Mouse (Mus musculus) thymus, postnatal 4 days (tissue): ENCODE measurements around the gene Tmem88.

ENCODE experiments used
- DNase-seq: peaks from one replicate; pipeline ENCODE4 v3.0.0; 2021

Tmem88 gene

DNA sequence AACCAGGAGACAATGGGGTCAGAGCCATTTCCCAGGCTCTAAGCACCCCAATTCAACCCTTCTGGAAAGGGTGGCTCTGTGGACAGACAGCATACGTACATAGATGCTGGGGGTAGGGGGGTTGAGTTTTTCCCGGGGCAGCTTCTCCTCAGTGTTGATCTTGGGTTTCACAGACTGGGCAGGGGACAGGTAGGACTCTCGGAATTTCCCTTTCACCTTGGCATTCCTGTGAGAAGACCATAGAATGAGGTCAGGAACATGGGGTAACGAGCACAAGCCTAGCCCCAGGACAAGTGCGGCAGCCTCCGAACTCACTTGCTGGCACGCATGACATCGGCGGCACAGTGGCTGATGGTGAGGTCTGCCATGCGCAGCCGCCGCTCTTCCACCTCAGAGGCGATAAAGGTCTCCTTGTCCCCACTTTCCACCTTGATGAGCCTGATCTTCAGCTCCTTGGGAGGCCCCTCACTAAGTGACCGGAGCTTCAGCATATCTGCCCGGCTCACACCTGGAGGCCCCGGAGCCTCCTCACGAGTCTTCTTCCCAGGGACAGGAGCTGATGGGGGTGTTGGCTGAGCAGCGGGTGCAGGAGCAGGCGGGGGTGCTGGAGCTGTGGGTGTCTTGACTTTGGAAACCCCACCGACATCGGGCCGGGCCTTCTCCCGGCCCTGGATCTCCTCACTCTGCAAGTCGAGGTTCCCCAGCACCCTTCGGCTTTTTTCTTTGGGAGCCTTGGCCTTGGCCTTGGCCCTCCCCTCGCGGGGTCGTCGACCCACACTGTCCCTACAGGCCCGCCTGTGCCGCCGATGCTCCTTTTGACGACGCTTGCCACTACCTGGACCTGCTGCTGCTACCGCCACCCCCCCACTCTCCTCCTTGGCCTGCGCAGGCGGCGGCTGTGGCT, 5.9 kb upstream of the Tmem88 start:
- peak; percentile 30 for DNase-seq

DNA sequence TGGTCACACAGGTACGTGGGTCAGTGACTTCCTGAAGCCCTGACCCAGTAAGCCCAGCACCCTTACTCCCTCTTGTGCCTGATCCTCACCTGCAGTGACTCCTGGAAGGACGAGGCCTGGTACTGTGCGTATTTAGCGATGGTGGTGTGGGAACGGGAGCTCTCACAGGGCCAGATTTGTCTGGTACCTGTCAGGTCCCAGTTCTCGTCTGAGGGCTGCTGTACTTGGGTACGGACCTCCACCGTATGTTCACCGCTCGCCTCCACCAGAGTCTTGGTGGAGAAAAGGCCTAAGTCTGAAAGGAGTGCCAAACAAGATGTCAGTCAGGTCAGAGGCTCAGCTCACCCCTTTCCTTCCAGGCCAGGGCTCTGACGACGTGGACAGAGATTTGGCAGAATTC, 4.0 kb upstream of the Tmem88 start:
- no peak for DNase-seq

DNA sequence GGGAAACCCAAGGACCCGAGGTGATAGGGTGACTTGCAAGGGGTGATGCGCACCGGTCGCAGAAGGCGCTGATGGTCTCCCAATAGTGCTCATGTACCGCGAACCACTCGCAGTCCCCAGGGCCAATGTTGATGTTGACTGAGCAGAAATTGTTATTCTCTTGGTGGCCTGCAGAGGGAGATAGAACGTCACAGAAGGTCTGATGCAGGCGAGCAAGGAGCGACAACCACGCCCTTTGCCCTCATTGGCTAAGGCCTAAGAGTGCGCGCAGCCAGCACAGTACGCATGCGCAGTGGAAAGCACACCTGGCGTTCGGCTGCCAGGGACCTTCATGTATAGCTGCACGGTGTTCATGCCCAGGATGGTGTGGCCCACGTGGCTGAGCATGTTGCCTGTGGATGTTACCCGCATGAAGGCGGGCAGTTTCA, 3.2 kb upstream of the Tmem88 start:
- DNase-seq, result peak; percentile 89

DNA sequence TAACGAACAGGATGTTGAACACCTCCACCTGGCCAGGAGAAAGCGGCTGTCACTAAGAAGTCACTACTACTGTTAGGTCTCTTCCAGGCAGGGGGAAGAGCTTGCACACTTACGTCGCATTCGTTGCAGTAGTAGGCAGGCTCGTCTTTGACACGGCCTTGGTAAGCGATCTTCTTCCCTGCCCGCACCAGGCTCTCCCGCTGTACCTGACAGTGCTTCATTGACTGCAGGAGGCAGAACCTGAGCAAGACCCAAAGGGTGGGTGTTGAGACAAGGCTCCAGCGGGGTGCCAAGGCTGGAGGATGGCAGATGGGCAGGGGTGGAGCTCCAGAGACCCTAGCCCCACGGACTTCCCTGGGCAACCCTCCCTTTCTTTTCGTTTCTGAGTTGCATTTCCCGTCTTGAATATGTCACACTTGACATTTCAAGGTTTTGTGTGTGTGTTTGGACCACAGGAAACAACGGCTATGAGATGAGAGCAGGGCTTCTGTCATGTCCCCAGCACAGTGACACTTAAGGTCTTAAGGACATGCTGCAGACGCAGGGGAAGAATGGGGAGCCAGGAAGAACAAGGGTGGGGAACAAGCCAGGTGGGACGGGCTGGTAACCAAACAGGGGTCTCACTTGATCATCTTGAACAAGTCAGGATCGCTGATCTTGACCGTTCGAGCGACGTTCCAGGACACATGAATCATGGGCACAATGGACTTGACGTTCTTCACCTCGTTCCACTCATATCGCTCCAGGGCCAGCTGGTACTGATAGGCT, 2.2 kb upstream of the Tmem88 start:
- DNase-seq, result peak; percentile 21

DNA sequence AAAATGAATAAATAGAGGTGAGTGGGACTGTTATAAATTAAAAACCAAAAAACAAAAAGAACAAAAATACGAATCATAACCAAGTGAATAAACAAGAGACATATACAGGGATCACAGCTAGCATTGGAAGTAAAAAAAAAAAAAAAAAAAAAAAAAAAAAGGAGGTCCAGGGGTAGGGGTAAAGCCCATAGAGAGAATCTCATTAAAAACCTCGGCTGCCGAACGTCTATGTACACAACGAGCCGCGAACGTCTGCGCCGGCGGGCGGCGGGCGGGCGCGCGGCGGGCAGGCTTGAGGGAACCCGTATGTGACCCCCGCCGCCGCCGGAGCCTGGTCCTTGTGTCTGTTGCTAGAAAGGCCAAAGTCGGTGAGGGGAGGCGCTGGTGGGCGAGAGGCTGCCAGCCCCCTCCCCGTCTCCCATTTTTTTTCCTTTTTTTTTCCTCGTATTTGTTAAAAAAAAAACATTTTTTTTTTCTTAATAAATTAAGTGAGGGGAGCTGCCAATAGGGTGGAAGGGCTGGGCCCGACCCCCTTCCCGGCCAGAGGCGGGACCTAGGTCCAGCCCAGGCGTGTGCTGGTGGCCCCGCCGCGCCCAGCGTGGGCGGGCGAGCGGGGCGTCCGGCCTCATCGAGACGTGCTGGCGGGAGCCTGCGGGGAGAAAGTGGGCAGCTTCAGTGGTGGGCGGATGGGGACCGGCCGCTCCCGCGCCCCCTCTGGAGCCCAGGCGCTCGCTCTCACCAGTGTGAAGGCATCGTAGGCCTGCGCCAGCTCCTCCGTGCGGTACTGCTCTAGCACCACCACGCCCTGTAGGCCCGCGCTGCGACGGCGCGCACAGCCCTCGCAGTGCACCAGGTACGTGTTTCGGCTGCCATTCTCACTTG, 1.4 kb upstream of the Tmem88 start:
- DNase-seq, result peak; percentile 54

DNA sequence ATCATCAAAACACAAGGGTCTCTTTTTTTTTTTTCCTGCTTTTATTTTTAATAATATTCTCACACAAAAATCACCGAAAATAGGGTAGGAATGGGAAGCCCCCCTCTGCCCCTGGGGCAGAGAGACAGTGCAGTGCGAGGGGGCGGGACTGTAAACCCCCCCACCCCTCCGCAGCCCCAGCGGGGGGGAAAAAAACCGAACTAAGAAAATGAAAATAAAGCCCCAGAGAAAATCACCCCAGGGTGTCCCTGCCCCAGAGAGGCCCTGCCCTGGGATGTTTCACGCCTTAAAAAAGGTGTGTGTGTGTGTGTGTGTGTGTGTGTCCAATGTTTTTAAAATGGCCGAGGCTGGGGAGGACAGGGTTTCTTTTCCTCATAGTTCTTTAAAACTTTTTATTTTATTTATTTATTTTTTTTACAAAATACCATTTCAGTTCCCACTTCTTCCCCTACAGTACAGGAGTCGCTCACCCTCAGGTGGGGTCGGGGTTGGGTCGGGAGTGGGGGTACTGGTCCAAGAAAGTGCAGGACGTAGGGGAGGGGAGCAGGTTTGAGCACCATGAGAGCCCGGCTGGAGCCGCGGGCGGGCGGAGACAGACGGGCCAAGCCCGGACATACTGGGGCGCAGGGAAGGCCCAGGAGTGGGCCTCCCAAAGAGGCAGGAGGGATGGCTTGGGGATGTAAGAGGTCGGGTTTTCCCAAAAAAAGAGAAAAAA, 609 bp upstream of the Tmem88 start:
- DNase-seq, result peak; percentile 20

DNA sequence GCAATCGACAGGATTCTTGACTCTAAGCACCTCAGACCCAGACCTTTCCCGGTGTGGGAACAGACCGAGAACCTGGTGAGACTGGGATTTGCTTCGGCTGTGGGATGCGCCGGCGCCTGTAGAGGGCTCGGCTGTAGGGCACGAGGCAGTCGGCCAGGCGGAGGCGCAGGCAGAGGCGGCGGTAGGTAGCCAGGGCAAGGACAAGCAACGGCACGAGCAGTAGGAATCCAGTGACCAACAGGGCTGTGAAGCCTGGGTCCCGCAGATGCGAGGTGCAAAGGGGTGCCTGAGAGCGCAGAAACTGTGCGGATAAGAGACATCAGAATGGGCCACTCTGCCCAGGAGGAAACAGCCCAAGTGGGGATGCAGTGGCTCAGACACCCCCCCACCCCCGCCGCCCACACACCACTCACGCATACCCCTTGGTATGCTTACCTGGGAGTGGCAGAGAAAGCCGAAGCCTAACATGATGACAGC, 415 bp downstream of the Tmem88 start:
- peak; percentile 33 for DNase-seq

DNA sequence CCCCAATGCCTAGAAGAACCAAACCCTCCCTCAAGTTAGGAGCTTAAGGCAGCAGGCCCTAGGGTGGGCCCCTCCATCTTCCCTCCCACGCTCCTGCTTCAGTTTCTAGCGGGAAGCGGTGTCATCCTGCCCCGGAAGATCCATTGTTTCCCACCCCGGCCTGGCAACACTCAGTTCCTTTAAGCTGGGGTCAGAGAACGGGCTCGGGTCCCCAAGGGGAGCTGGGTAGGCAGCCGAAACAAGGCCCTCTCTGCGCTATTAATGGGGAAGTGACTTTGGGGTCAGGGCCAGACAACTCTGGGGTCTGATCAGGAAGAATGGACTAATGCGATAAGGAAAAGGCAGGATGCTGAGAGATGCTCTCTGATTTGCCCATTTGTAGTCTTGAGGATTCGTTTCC, 1.3 kb downstream of the Tmem88 start:
- peak; percentile 30 for DNase-seq

DNA sequence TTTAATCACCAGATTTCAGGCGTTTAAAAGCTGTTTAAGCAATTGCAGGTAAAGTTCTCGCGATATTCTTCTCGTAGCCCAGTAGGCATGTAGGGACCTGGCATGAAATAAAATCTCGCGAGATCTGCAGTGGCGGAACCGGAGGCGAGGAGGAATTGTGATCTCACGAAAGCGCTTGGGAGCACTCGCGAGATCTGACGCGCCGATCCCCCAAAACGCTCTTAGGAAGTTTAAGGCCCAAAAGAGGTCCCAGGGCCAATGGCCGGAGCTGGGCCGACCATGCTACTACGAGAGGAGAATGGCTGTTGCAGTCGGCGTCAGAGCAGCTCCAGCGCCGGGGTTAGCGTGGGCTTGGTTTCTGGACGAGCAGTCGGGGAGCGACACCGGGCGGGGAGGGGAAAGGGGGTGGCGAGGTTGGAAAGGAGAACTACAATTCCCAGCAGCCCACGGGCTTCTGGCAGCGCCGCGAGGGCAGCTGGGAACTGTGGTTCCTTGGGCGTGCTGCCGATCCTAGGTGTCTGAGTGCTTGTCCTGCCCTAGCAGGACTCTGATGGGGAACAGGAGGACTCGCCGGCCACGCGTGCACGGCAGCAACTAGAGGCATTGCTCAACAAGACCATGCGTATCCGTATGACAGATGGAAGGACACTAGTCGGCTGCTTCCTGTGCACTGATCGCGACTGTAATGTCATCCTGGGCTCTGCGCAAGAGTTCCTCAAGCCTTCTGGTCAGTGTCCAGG, 2.2 kb downstream of the Tmem88 start:
- DNase-seq, result peak; percentile 90

DNA sequence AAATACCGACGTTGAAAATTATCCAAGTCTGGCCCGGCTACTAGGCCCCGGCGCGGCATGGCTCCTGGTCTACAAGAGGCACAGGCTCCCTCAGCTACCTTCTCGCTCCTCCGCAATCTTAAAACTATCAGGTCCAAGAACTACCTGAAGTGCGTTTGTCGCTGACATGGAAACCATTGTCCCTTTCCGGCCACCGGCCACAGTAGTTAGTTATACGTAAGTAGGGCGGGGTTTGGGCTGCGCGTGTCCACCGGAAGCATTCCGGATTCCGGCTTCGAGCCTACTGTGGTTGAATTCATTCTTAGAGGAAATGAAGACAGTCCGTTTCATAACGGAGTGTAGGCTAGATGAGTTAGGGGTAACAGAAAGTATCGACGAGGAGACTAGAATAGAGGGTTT, 2.8 kb downstream of the Tmem88 start, which contains the start of the genes Naa38 and Cyb5d1:
TSS of gene Naa38 (plus strand) at position 253 of the 399 bp plus-strand sequence.
TSS of gene Cyb5d1 (minus strand) at position 397 of the 399 bp plus-strand sequence.
- DNase-seq, result peak; percentile 87

DNA sequence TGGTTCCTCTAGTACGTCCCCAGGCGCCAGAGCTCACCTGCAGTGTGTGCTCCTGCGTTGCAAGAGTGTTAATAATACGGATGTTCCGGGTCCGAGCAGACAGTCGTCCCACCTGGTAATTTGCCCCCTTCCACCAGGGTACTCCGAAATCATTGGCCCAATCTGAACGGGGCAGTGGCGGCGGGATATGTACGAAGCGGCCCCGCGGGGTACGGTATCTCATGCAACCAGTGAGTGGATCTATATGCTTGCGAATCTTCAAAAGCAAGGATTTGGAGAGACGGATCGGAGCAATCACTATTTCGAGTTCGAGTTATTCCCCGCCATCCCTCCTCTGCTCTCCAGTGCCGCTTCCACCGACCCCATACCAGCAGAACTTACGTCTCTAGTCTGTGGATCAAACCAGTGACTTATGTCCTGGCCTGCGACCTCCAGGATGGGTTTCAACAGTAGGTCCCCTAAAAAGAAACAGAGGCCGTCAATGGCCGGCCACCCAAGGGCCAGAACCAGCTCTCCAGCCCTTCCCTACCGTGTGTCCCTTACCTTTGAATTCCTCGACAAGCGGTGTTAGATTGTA, 3.4 kb downstream of the Tmem88 start:
- DNase-seq, result peak; percentile 42

DNA sequence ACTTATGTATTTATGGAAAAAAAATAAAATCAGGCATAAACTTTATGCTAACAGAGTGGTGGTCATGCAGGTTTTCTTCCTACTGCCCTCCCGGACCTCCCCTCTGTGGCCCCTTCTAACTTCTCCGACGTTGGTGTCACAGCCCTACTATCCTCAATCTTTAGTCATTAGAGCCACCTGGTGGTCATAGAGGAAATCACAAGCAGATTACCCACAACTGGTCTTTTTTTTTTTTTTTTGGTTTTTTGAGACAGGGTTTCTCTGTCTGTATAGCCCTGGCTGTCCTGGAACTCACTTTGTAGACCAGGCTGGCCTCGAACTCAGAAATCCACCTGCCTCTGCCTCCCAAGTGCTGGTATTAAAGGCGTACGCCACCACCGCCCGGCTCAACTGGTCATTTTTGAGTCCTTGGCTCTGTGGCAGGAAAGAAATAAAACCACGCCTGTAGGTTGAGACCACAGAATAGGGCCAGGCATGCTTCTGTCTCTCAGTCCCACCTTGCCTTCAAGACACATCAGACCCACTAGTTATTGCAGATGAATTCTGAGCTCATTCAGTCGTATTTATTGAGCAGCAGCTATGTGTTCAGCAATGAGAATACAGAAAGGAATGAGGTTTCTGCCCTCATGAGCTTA, 7.5 kb downstream of the Tmem88 start:
- peak; percentile 70 for DNase-seq

DNA sequence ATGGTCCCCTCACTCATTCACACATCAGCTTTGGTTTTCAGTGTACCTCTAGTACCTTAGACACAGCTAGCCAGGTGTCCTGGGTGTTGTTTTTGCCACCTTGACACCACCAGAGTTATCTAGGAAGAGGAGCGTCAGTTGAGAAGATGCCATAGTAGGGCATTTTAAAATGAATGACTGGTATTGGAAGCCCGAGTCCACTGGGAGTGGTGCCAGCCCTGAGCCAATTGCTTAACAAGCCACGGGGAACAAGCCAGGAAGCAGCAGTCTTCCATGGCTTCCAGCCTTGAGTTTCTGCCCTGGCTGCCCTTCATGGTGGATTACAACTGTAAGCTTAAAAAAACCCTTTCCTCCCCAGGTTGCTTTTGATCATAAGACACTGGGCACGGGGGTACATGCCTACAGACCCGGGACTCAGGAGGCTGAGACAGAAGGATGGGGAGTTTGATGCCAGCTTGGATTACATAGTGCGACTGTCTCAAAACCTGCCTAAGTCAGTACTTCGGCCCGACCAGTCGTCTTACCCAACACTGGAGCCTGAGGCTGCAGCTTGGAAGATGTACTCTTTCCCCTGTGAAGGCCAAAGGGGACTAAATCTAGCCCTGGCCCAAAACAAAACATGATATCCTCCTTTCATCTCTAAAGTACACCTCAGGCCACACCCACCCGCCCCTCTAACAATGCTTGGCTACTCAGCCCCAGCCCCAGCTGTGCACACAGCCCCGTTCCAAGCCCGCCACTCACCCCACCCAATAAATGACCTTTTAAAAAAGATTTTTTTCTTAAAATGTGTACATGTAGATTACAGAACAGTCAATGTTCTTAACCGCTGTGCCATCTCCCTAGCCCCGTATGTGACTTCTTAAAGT, 8.3 kb downstream of the Tmem88 start:
- no peak for DNase-seq

DNA sequence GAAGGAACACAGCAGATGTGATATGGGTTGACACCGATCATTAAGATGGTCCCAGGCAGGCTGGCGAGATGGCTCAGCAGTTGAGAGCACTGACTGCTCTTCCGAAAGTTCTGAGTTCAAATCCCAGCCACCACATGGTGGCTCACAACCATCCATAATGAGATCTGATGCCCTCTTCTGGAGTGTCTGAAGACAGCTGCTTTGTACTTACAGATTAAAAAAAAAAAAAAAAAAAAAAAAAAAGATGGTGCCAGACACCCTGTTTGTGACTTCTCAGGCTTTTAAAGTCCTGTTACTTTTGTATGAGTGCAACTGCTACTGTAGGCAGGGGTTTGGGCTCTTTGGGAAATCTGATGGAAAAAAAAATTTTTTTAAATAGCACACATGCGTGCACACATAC, 9.4 kb downstream of the Tmem88 start:
- no peak for DNase-seq

DNA sequence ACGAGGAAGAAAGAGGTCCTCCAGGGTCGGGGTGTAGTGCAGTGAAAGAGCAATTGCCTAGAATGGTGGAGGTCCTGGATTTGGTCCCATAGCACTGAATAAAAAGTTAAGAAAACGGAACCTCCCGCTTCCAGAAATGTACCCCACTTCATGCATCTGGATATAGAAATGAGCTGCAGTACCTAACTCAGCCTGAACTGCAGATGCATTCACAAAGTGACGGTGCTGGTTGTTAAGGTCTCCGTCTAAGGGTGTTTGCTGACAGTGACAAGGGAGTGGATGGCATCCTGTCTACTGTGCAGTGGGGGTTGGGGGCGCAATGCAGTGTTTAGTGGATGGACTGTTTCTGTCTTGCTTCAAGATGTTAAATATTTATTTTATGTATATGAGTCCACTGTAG, 11.3 kb downstream of the Tmem88 start:
- DNase-seq, result no peak

DNA sequence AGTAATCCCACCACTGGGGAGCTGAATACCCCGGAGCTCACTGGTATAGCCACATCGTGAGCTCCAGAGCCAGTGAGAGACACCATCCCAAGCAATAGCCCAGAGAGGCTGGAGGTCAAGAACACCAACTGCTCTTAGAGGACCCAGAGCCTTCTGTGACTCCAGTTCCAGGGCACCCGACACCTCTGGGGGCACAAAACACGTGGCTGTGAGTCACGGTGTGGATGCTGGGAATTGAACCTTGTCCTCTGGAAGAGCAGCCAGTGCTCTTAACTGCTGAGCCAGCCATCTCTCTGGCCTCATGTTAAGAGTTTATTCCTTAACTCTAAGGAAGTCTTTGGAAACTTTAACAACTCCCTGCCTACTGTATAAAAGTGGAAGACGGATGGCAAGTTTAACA, 13.1 kb downstream of the Tmem88 start:
- DNase-seq, result no peak

DNA sequence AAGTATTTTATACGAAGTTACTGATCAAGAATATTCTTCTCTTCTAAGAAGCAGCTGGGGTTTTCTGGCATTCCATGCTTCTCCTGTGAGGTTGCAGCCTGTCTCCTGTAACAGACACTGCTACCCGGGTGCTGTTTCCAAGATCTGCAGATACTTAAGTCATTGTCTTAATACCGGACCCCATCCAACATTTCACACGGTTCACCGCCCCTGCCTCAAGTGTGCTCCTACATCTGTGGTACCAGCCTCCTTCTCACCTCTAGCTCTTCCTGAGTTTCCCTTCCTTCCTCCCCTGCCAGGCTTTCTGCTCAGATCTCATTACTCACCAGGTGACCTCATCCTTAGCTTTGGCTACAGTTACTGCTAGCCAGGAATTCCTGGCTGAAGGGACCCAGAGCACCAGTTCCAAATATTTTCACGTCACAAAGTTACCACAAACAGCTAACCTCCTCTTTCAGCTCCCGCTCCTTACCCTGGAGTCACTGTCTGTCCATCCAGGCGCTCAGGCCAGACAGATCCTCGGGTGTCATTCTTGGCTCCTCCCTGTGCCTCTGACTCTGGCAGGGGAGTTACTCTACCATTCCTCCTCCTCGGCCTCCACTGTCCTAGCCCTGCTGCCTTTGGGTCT, 15.4 kb downstream of the Tmem88 start:
- DNase-seq, result no peak

DNA sequence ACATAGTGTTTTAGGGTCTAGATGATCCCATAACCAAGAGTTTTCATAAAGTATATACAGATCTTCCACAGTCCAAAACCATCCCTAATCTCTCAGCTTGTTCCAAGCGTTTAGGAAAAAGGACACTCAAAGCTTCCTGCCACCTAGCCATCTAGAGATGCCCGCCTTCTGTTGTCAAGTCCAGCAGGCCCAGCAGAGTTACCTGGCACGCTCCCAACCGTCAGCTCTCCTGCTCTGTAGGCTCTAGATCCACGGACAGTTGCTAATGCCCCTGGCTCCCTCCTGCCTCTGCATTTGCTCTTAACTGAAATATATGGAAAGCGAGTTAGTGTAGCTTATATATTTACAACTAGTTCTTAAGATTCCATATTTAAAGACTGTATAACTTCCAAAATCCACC, 16.7 kb downstream of the Tmem88 start:
- DNase-seq, result no peak

DNA sequence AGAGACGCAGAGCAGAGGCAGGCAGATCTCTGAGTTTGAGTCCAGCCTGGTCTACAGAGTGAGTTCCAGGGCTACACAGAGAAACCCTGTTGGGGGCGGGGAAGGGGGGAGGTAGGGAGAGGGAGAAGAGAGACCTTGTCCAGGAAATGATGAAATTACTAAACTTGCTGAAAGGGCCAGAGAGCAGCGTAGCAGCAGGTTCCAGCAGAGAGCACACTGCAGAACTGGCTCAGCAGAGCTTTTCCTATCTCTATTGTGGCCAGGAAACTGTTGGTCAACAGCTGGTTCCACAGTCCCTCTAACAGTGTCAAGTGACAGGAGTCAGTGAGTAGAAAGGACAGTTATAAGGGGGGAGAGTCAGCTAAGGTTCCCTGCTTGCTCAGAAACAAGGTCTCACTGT, 18.4 kb downstream of the Tmem88 start:
- no peak for DNase-seq
